Mouse (Mus musculus) C2C12 (cell line): Measurements from ENCODE around the gene Rrp36. TPM values are rescaled to one million over a fixed set of nuclear protein-coding genes. Genes with fewer than 3 reads are reported as not detected.

Experiments used
- H3K27me3 ChIP-seq: one replicate; pipeline ENCODE4 v1.6.1; 2011; ENCODE audit not compliant: control insufficient read depth, insufficient read depth, insufficient read length
- H3K36me3 ChIP-seq: one replicate; pipeline ENCODE4 v1.6.1; 2011; ENCODE audit not compliant: control insufficient read depth, insufficient read depth
- H3K4me3 ChIP-seq: one replicate; pipeline ENCODE4 v1.5.1; 2011; ENCODE audit warnings: mild to moderate bottlenecking, control low read depth; ENCODE audit not compliant: poor library complexity, insufficient read depth, severe bottlenecking
- H3K79me2 ChIP-seq: one replicate; pipeline ENCODE4 v1.6.1; 2011; ENCODE audit not compliant: control insufficient read depth, insufficient read depth
- H3K79me3 ChIP-seq: one replicate; pipeline ENCODE4 v1.6.1; 2011; ENCODE audit warnings: low read depth, control low read depth
- H3ac ChIP-seq: one replicate; pipeline ENCODE3; 2011; ENCODE audit warnings: low read depth; ENCODE audit not compliant: control insufficient read depth, insufficient read length
- CEBPB ChIP-seq: IDR thresholded peaks from one replicate; pipeline ENCODE4 v1.6.1; 2011; ENCODE audit warnings: low read depth, mild to moderate bottlenecking, control low read depth, moderate library complexity
- CTCF ChIP-seq: IDR thresholded peaks from one replicate; pipeline ENCODE4 v1.5.1; 2011; ENCODE audit not compliant: control insufficient read depth, insufficient read depth, insufficient read length
- FOSL1 ChIP-seq: IDR thresholded peaks from one replicate; pipeline ENCODE4 v1.8.0; 2011; ENCODE audit warnings: mild to moderate bottlenecking, low read length; ENCODE audit not compliant: poor library complexity, insufficient read depth, severe bottlenecking
- MAX ChIP-seq: IDR thresholded peaks from one replicate; pipeline ENCODE4 v1.6.1; 2011; ENCODE audit warnings: mild to moderate bottlenecking, control low read depth
- MYOD1 ChIP-seq: IDR thresholded peaks from one replicate; pipeline ENCODE4 v1.6.1; 2011; ENCODE audit warnings: low read depth; ENCODE audit not compliant: control insufficient read depth, insufficient read length
- MYOG ChIP-seq: IDR thresholded peaks from one replicate; pipeline ENCODE4 v1.6.1; 2011; ENCODE audit not compliant: control insufficient read depth, insufficient read length; ENCODE audit errors: extremely low read depth
- USF1 ChIP-seq: IDR thresholded peaks from one replicate; pipeline ENCODE4 v1.6.1; 2011; ENCODE audit warnings: low read depth, mild to moderate bottlenecking, control low read depth, moderate library complexity
- polyA plus RNA-seq: library from polyadenylated mRNA; unstranded; fragments of >200 nt; fragmentation: generic; extraction: Trizol; gene quantifications from one replicate; pipeline ENCODE4 v1.2.1, GENCODE M21; 2012; ENCODE audit warnings: missing spikeins

Rrp36 gene
- polyA plus RNA-seq, 1 experiment: 45.8 TPM

DNA sequence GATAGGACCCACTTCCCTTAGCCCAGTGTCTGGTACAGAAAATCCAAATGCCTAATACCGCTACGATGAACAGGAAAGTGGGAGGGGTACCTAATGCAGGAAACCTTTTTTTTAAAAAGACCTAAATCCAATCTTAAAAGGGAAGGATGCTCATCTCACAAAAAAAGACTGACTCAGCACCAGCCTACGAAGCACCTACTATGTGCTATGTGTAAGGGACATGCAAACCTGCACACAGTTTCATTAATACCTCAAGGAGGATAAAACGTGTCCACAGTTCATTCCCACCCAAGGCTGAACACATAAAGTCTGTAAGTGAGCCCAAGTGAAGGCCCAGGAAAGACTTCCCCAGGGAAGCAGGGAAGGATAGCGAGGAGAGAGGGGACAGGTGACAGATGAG lies 28.4 kb upstream of the Rrp36 start:
- Histone ChIP-seq H3K36me3 (peaks cover 13% of the 10 kb centered on the region), H3ac (peak overlapping the region; percentile 45), H3K27me3 (no peaks in the 10 kb centered on the region), H3K79me2 (peaks cover 72% of the 10 kb centered on the region), H3K79me3 (peaks cover 44% of the 10 kb centered on the region), H3K4me3 (no peak overlapping the region)
- TF ChIP-seq CEBPB (no peak), MYOG (no peak), FOSL1 (no peak), CTCF (no peak), USF1 (no peak), MAX (no peak), MYOD1 (no peak)

DNA sequence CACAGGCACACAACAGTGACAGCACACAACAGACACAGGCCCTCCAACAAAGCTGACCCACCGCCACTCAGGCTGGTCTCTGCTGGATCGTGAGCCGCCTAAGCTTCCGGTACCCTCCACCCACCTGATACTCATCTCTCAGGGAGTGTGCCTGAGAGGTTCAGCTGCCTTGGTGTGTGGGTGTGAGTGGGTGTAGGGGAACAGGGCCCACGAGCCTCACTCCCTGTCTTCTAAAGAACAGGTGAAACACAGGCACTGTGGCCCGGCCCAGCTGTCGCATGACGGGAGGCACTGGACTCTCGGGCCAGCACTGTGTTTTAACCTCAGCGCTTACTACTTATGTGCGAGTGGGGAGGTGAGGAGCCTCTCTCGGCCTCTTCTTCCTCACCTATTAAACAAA lies 27.9 kb upstream of the Rrp36 start:
- H3K36me3 ChIP-seq: peaks cover 16% of the 10 kb centered on the region

DNA sequence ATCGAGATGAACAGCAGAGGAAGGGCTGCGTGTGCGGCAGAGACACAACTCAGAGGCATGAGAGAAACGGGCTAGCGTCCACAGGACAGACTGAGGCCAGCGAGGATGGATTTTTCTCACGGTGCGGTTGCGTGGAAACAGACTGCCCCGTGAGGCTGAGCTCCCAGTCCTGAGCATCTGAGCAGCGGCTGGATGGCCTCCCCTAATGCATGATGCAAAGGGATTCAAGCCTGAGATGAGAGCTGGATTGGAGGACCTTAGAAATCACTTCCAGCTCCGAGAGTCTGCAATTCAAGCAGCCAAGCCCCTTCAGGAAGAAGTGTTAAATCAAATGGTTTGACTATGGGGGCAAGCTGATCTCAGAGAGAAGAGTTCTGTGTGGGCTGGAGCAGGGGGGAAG lies 27.3 kb upstream of the Rrp36 start:
- TF ChIP-seq MYOG (no peak), MYOD1 (no peak), CEBPB (no peak), USF1 (no peak), MAX (no peak), FOSL1 (no peak), CTCF (no peak)

More for the DNA sequence above, 27.9 kb upstream of the Rrp36 start:
- Histone ChIP-seq H3ac (peak overlapping the region; percentile 6), H3K27me3 (no peaks in the 10 kb centered on the region), H3K4me3 (no peak overlapping the region), H3K79me2 (peaks cover 76% of the 10 kb centered on the region), H3K79me3 (peaks cover 48% of the 10 kb centered on the region)
- TF ChIP-seq USF1 (no peak), FOSL1 (no peak), CTCF (no peak), MAX (no peak)

DNA sequence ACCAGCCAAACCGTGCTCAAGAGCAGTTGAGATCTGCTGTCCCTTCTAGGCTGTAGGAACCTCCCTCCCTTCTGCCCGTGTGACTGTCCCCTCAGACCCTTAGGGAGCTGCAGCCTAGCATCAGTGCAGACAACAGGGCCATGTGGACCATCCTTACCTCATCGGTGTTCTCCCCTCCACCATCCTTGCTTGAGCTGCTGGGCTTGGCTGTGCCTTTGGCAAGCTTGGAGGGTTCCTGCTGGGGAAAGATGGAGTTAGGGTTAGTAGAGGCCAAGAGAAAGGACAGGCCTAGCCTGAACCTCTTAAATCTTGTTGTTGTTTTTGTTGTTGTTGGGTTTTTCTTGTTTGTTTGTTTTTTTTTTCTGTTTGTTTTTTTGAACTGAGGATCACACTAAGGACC lies 25.8 kb upstream of the Rrp36 start:
- H3ac ChIP-seq: no peak overlapping the region
- TF ChIP-seq MYOG (no peak), MYOD1 (no peak), CTCF (no peak), CEBPB (no peak), FOSL1 (no peak), MAX (no peak), USF1 (no peak)
- no peak overlapping the region for H3K4me3 ChIP-seq
- H3K79me2 ChIP-seq: peaks cover 98% of the 10 kb centered on the region
- peaks cover 17% of the 10 kb centered on the region for H3K36me3 ChIP-seq
- no peaks in the 10 kb centered on the region for H3K27me3 ChIP-seq
- H3K79me3 ChIP-seq: peaks cover 56% of the 10 kb centered on the region

More for the DNA sequence above, 27.3 kb upstream of the Rrp36 start:
- H3K79me3 ChIP-seq: peaks cover 51% of the 10 kb centered on the region
- H3K79me2 ChIP-seq: peaks cover 82% of the 10 kb centered on the region
- H3ac ChIP-seq: no peak overlapping the region
- H3K27me3 ChIP-seq: no peaks in the 10 kb centered on the region
- H3K36me3 ChIP-seq: peaks cover 17% of the 10 kb centered on the region
- no peak overlapping the region for H3K4me3 ChIP-seq

DNA sequence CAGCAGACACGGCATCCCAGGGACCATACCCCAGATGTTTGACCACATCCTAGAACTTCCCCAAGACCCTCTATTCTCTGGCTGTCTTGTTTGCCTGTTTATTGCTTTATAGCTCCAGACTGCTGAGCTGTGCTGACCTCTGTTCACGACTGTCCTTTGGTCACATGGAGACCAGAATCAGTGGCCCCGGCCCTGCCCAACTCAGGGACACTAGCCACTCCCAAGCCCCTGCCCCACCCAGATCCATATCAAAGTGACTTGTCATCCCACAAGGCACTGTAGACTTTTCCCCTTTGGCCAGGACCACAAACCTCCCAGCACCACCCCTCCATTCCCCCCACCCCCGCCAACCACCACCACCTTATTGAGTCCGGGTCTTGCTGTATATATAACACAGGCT lies 25.1 kb upstream of the Rrp36 start:
- Histone ChIP-seq H3K36me3 (peaks cover 17% of the 10 kb centered on the region), H3K4me3 (no peak overlapping the region), H3ac (peak overlapping the region; percentile 19), H3K27me3 (no peaks in the 10 kb centered on the region), H3K79me2 (peaks cover 100% of the 10 kb centered on the region), H3K79me3 (peaks cover 56% of the 10 kb centered on the region)
- TF ChIP-seq CTCF (no peak), USF1 (peak; percentile 33)

DNA sequence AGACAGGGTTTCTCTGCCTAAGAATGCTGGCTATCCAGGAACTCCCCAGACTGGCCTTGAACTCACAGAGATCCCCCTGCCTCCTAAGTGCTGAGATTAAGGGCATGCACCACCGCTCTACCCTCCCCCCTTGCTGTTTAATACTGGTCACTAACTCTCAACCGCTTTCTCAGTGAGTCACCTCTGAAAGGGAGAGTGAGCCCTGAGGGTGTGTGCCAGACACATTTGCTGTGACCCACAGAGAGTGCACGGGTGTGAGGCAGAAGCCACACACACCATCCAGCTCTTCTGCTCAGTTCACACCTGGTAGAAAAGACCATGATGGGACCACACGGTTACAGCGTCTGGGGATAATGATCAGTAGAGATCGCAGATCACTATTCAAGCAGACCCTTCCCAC lies 24.4 kb upstream of the Rrp36 start:
- H3K79me3 ChIP-seq: peaks cover 56% of the 10 kb centered on the region
- no peak for TF ChIP-seq FOSL1
- no peak for TF ChIP-seq CEBPB
- H3K79me2 ChIP-seq: peaks cover 100% of the 10 kb centered on the region
- no peaks in the 10 kb centered on the region for H3K27me3 ChIP-seq
- H3K36me3 ChIP-seq: peaks cover 17% of the 10 kb centered on the region
- no peak overlapping the region for H3K4me3 ChIP-seq
- H3ac ChIP-seq: no peak overlapping the region
